Mouse (Mus musculus): Measurements from ENCODE around the gene Ubac1.
A peak's percentile ranks its signal among the peaks of the same experiment; 100 is the strongest.

Gene Ubac1

DNA sequence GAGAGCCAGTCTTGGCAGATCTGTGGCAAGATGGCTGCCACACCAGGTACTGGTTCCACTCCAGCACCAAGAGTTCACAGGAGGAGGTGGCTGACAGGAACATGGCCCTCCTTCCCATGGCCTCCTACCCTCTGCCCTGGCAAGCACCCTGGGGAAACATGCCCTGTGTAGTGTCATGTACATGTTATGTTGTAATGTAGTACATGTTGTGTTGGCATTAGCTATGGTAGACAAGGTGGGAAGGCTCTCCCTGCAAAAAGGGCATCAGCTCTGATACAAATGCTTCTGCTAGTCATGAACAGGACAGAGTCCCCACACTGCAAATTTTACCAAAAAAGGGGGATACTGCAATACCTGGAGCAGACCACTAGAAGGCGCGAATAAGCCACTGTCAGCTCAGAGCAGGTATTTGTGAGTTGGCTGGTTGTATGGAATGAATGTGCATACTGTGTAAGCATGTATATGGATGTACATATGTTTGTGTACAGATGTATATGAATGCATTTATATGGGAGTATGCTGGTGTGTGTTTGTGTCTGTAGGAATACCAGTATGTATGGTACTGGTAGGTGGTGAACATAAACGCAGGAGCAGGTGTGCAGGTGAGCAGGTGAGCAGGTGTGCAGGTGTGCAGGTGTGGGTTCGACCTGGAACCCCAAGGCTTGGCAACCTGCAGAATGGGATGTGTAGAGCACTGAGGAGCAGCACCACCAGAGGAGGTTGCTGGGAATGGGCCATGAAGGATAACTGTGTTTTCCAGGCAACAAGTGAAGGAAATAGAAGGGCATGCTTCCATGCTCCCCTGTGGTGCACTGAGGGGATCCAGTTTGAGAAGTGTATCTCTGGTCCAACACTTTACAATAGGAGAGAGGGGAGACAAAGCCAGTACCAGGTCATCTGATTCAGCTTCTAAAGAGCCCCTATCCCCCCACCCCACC is 2.9 kb upstream of the Ubac1 start:
- DNase-seq (ENCODE audit: low read depth, low spot score) = no peak

DNA sequence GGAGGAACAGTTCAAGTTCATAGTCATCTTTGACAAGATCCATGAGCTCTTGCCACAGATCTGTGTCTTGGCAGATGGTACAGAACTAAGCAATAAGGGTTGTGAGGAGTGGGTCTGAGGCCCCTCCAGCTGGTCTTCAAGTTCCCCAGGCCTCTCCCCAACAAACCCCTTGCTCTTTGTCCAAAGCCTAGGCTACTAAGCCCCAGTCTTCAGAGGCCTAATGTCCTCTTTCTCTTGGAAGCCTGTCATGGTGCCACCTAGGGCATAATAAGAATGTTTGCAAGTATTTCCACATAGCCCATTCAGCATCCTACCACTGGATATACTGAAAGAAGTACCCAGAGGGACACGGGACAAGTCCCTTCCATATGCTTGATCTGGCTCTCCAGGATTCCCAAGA is 1.1 kb upstream of the Ubac1 start:
- DNase-seq (ENCODE audit: low read depth, low spot score) = no peak

DNA sequence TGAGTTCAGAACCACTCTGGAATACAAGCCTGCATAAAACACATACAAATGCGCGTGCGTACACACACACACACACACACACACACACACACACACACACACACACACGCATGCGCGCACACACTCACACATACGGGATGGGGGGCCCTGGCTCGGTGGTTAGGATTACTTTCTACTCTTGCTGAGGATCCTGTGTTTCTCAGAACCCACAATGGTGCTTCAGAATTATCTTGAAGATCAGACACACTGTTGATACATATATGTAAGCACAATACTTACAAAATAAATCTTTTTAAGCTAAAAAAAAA is 665 bp upstream of the Ubac1 start:
- DNase-seq (ENCODE audit: low read depth, low spot score) = no peak

DNA sequence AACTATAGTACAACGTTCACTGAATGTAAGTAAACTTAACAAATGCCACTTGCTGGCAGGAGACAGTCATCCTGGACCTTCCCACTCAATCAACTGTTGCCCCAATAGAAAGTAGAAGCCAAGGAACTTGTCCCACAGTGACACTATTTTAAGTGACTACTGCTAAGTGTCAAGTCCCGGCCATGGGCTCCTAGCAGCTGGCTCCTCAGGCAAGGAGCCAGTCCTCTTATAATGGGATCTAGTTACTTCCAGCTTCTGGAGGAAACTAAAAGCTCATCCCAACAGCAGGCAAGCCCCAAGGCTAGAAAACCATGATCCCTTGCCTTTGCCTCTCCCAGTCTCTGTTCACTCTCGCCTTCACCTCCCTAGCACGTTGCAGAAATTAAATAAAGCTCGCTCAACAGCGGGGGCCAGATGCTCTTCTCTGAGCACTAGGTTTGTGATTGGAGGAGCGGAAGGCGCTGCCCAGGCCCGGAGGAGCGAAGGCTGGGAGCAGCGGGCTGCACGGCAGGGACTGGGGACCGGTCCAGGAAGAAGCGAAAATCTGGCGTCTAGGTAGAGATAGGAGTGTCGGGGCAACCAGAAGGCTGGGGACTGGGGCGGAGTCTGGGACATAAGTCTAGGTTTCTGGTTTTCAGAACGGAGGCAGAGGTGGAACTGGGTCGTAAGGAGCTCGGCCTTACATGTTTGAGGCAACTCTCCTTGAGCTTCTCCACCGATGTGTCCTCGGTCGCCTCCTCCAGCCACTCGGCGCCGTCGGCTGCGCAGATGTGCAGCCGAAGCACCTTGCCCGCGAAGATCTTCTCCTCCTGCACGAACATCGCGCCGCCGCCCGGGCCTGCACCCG is 610 bp downstream of the Ubac1 start:
- DNase-seq (ENCODE audit: low read depth, low spot score) = peak; percentile 87

DNA sequence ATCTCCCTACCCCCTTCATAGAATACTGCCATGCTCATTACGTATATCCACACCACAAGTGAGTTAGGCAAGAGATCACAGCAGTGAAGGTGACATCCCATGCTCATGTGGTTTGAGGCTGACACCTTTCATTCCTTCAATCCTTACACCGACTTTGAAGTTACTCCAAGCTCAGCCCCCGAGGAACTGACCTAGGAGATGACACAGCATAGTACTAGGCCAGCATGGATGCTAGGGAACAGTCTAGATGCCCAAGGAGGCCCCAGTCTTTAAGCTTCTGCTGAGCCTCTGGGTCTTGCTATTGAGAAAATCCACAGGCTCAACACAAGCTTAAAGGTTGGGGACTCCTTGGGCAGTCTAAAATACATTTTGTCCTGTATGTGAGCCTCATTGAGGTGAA is 1.6 kb downstream of the Ubac1 start:
- DNase-seq (ENCODE audit: low read depth, low spot score) = no peak

DNA sequence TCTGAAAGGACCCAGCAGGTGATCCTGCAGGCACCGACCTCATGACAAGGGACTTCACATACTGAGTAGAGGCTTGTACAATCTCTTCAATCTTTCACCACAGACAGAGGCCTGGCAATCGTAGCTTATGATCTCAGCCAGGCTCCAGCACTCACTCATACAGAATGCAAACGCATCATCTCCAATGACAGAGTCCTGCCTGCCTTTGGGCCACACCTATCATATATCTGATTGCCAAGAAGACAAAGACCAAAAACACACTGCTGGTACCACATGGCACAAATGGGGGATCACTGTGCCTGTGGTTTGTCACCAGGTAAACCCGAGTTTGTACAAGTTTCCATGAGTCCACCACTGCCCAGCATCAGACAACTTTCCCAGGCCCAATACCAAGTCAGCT is 4.2 kb downstream of the Ubac1 start:
- DNase-seq (ENCODE audit: low read depth, low spot score) = no peak

DNA sequence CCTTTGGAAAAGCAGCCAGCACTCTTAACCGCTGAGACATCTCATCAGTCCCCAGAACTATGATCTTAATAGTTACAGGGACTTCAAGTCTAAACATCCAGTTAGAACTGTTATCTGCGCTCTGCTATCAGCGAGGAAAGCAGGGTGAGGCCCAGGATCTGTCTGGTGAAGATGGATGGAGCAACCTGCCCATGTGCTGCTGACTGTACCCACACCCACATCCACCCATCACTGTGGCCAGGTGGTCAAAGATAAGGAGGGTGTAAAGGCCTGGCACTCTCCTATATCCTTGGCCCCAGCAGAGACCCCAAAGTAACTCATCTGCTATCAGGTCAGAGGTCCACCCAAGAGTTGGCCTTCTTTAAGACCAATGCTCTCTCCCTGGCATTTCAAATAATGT is 7.9 kb downstream of the Ubac1 start:
- DNase-seq (ENCODE audit: low read depth, low spot score) = no peak

DNA sequence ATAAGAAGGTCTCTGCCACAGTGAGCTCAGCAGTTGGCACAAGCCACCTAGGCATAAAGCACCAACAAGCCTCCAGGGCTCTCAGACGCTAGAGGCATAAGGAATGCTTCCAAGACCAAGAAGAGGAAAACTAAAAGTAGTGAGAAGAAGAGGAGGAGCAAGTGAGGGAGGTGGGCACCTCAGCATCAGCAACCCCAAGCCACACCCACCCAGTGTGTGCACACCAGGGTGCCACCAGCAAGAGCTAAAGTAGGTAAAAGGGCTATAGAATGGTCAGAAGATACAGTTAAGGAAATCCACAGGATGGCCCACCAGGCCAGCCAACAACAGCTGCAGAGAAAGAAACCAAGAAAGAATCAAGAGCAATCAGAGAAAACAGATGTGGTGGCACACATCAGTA is 10.1 kb downstream of the Ubac1 start:
- no peak for DNase-seq (ENCODE audit: low read depth, low spot score)

DNA sequence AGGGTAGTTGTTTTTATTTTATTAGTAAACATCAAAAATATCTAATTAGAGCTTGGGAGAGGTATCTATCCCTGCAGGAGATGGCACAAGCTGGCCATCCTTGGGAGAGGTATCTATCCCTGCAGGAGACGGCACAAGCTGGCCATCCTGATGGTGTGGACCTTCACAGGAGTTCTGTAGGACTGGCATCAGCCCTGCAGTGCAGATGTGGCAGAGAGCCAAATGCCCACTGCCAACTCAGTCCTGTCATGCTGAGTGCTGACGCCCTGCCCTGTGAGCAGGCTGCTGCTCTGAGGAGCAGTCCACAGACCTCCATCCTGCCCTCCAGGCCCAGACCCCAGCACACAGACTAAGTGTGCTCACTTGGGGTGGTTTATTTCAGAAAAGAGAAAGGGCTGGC is 19.5 kb downstream of the Ubac1 start:
- no peak for DNase-seq (ENCODE audit: low read depth, low spot score)

DNA sequence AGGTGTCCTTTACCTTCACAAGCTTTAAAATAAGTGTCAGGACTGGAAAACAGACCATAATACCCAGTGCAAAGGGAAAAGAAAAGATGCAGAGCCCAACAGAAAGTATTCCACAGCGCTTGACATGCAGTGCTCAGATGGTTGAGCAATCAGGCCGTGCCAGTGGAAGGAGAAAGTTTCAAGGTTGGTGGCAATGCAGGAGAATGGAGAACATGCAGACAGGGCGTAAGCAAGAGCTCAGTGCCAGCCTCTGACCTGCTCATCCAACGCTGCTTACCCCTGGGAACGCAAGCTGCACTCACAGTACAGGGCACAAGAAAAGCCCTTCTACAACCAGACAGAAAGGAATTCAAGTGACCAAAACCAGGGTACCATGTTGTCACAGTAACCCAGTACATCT is 20.4 kb downstream of the Ubac1 start:
- DNase-seq (ENCODE audit: low read depth, low spot score) = no peak

DNA sequence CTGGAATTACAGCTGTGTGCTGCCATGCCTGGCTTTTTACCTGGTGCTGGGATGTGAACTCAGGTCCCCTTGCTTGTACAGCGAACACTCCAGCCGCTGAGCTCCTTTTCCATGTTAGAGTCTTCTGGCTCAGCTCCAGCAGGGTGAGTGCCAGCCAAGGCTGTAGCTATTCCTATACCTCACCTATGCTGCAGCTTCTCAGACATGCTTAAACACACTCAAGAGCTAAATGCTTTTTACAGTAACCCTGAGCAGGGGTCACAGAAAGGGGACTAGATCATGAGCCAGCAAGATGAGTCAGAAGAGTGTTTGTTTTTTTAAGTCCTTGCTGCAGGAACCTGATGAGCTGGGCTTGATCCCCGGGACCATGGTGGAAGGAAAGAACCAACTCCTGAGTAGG is 23.8 kb downstream of the Ubac1 start:
- DNase-seq (ENCODE audit: low read depth, low spot score) = no peak

DNA sequence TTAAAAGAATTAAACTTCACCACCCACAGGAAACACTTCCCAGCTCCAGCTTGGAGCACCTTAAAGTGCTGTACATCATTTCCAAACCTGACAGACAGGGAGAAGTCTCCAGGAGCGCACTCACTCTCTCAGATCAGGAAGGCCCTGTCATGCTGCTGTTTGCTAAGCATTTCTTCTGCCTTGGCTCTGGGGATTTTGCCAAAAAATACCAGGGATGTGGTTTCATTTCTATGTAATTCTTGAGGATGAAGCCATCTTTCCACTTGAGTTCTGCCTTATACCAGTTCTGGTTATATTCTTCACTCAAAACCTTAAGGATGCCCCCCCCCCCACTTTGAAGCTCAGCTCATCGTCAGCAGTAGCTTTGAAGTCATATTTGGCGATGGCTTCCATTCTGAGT is 26.8 kb downstream of the Ubac1 start:
- no peak for DNase-seq (ENCODE audit: low read depth, low spot score)

DNA sequence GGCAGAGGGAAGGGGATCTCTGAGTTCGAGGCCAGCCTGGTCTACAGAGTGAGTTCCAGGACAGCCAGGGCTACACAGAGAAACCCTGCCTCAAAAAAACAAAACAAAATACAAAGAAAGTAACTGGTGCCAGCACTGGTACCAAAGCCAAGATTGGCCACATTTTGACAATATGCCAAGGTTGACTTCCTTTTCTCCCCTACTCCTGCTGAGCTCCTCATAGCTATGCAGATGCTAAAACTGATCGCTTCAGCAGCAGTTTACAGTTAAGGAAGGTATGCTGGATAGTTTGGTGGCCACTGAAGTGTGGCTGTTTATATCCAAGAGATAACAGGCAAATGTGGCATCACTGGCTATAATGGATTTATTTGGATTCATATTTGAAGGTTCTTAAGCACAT is 29.3 kb downstream of the Ubac1 start:
- no peak for DNase-seq (ENCODE audit: low read depth, low spot score)

DNA sequence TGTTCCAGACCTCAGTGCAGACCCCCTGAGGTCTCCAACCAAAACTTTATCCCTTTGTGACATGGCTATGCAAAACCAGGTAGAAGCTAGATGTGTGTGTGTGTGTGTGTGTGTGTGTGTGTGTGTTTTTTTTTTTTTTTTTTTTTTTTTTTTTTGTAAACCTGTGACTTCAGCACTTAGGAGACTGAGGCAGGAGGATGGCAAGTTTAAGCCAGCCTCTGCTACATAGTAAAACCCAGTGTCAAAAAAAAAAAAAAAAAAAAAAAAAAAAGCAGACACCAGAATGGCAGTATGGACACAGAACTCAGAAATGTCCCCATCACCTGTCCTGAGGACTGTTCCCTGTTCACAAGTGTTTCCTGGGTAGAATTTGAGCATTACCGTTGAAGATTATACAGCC is 31.9 kb downstream of the Ubac1 start:
- DNase-seq (ENCODE audit: low read depth, low spot score) = no peak

DNA sequence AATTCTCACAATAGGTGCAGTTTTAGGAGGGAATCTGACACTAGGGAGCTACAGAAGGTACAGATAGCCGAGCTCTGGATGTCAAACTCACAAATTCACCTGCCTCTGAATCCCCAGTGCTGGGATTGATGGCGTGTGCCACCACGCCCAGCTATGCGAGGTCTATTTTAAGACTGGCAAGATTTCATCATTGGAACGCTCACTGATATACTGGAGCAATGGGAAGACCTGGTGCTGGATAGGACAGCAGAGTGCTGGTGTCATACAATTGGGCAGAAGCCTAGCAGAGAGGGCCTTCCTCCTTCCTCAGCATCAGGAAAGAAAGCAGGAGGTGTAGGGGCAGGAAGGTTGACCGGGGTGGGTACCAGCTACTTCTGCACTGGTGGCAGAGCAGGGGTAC is 33.7 kb downstream of the Ubac1 start:
- DNase-seq (ENCODE audit: low read depth, low spot score) = peak; percentile 58

DNA sequence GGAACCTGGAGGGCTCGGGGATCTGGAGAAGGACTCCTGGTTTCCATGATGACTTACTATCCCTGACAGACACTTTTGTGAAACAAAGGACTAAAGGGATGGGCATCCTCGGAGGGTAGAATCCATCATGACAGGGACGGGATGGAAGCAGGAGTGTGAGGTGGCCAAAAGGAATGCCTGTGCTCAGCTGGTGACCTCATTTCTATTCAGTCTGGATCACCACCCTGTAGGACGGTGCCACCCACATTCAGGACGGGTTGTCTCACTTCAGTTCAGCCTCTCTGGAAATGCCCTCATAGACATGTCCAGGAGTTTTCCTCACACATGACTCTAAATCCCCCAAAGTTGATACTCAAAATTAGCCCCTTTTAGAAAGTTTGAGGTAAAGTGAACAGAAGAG is 34.9 kb downstream of the Ubac1 start:
- DNase-seq (ENCODE audit: low read depth, low spot score) = no peak

DNA sequence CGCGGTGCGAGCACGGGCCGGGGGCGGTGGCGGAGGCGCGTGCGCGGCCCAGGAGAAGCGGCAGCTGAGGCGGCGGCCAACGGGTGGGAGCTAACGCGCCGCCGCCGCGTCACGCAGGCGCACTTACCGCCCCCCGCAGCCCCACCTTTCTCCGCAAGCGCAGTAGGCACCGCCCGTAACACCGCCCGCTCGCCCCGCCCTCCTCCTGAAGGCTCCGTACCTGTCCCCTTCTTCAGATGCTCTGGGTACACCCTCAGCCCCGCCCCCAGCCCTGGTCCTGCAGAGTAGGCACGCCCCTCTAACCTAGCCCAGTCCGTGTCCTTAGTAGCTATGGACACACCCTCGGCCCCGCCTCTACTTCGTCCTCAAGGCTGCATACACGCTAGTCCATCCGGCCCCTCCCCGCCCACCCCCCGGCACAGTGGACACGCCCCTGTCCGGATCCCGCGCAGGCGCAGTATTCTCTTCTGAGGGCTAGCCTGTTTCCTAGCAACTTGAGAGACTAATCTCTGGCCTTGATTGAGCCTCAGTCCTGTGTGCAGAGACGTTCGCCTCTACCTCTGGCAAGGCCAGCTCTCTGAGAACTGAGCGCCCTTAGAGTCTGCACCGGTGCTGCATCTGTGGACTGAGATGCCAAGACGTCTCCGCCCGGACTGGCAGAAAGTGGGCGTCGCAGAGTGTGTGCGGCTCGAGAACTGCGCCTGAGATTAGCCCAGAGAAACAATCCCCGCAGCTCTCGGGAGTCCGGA is 38.2 kb downstream of the Ubac1 start, which contains the start of gene Camsap1:
Gene Camsap1, minus strand, starts transcription at position 124 of the 749 bp plus-strand sequence.
- DNase-seq (ENCODE audit: low read depth, low spot score) = peak; percentile 100

DNA sequence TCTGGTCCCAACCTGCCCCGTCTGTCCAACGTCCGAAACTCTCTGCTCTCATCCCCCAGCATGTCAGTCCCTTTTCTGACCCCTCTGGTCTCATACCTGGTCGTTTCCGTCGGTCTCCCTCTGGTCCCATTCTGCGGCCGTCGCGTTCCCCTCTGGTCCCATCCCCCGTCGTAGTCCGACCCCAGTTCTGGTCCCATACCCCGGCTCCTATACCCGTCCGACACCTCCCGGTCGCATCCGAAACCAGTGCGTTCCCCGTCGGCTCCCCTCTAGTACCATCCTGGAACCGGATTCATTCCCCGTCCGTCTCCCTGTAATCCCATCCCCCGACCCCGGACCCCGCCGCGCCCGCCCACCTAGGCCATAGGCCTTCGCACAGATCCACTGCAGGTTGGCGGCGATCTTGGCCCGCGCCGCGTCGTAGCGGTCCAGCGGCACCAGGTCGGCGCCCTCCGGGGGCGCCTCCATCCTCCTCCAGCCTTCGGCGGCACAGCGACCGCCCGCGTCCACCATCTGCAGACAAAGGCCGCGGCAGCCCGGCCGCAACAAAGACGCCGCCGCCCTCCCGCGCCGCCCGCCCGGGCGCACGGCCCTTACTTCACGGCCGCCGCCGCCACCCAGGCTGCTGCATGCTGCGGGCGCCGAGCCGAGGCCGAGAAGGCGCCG is 39.0 kb downstream of the Ubac1 start:
- DNase-seq (ENCODE audit: low read depth, low spot score) = no peak

DNA sequence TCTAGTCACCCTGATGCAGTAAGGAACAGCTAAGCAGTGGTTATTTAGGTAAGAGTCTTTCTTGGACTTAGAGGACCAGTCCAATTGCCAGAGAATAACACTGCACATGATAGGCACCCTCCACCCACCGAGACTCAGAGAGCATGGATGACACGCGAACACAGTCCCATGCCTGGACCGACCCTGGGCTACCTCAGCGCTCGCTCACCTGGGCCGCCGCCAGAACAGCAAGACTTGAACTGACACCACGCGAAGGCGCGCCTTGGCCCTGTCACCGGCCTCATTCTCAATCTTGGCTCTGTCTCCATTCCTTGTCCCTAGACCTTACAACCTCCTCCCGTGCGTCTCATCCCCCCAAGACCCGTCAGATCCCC is 39.5 kb downstream of the Ubac1 start:
- DNase-seq (ENCODE audit: low read depth, low spot score) = peak; percentile 36

DNA sequence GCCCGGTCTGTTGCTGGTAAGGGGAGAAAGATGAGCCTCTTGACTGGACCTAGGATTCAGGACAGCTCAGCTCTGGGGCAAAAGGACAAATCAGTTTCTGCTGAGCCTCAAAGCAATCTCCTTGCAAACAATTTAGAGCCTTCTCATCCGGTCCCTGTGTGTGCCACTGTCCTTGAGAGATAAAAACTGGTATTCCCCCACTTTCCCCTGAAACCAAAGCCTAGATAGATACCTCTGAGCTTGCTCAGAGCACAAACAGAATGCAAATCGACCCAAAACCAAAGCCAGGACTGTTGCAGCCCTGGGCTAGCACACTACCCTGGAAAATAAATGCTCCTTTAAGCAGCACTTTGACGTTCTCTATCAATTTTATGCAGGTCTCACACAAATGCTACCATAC is 42.5 kb downstream of the Ubac1 start:
- no peak for DNase-seq (ENCODE audit: low read depth, low spot score)

DNA sequence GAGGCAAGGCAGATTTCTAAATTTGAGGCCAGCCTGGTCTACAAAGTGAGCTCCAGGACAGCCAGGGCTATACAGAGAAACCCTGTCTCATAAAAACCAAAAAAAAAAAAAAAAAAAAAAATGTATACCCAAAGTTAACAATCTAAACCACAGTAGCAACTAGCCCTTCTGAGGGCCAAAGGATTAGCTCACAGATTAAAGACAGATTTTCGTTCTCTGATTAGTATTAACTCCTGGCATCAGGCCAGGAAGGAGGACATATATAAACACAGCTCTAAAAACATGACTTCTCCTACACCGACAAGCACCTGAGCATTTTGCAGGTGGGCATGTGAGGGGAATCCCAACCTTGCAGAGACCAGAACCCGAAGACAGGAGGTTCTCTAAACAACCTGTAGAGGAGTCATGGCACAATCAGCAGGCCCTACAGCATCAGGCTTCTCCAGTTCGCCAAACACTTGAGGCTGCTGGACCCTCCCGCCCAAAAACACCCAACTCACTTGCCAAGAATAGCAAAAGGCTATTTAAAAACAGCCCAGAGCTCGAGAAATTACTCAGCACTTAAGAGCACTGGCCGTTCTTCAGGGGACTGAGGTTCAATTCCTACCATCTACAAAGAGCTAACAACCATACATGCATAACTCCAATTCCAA is 43.8 kb downstream of the Ubac1 start:
- DNase-seq (ENCODE audit: low read depth, low spot score) = no peak

Data from skeletal muscle tissue, adult 2 months (tissue).